Mouse (Mus musculus) inflammation-experienced regulatory T-cells, adult 16 weeks (primary cell): Measurements from ENCODE around the gene Tbl1x. TPM values are rescaled to one million over a fixed set of nuclear protein-coding genes. Genes with fewer than 3 reads are reported as not detected.

ENCODE experiments used
- polyA plus RNA-seq: library from polyadenylated mRNA; unstranded; fragments of 100-300 nt; shearing (Covaris generic); gene quantifications from one replicate; pipeline ENCODE4 v1.2.1, GENCODE M21; 2017

The Tbl1x gene
- 36.3 TPM for polyA plus RNA-seq

DNA sequence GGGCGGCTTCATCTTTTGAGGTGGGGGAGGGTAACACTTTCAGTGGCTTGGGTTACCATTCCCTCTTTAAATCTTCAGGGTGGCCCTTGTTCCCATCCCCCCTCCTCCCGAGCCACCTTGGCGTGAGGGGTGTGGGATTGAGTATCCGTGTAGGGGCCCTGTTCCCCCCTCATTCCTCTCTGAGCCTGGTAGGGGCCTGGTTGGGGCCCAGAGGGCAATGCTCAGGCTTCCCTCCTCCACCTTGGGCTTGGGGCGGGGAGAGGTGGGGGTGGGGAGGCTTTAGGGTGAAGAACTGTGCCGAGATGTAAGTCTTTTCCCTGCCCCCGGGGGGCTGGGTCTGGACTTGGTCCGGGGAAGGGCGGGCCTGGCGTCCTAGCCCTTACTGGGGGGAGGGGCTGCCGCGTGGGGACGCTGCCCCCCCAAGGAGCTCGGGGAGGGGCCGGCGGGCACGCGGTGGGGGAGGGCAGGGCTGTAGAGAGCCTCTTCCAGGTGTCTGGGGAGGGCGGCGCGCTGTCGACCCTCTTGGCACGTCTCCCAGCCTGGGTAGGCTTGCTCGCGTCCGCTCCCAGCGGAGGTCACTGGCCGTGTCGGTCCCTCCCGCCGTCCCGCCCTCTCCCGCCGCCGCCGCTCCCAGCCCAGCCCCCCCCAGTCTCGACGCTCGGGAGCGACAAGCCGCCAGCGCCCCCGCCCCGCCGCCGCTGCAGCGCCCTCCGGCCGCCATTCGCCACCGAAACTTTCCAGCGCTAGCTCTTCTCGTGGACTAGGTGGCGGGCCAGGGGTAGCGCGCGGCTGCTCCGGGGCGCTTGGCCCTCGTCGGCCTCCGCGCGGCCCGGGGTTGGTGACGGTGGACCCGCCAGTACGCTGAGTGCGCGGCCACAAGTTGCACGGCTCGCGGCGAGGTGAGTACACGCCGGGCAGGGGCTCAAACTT, at the start of gene Tbl1x:
Tbl1x (plus strand) TSS at position 643 of the 930 bp plus-strand sequence.

